Mouse (Mus musculus) olfactory bulb, adult 2 months (tissue): ENCODE measurements around the gene Srgap2.

Source experiments
- CTCF ChIP-seq: fragments of 200-500 bp; IDR thresholded peaks from 2 replicates; pipeline ENCODE4 v1.5.1; 2012; ENCODE audit warnings: low read depth, mild to moderate bottlenecking, low read length, moderate library complexity; ENCODE audit not compliant: insufficient read depth
- POLR2A ChIP-seq: fragments of 200-500 bp; IDR thresholded peaks from 2 replicates; pipeline ENCODE4 v1.6.1; 2012; ENCODE audit warnings: mild to moderate bottlenecking, low read depth, low read length, moderate library complexity; ENCODE audit not compliant: insufficient read depth

DNA sequence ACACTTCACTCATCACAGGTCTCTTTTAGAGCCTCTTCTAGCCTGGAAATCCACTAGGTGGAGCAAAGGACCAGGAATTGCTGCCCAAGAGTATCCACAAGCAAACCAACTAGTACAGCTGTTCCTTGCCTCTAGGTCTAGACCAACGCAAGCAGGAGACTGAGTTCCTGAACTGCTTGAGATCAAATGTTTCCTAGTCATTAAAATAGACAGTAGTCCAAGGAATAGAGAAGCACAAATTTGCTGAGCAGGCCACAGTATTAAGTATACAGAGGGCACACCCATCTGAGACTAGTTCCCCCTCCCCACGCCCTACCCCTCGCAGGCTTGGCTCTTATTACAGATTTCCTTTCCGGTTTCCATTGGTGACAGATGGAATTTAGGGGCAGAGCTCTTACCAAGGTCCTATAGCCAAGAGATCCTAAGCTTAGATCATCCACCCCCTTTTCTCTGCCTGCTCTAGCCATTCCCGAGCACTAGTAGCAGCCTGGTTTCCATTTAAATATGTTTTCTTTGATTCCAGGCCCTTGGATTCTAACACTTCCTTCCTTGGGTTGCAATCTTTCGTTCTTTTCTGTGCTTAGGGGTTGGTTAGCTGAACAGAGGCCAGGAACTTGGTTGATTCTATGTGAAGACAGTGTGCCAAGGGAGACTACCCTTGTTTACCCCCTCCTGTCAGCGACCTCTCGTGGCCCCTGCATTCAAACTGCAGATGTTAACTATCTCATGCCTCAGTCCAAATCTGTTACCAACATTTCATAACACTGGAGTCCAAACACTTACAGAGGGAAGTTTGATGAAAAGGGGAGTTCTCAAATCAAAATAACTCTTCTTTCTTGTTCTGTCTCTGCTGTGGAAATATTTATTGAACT is 21.6 kb upstream of the Srgap2 start:
- TF ChIP-seq CTCF (no peak), POLR2A (no peak)
